Mouse (Mus musculus) forebrain, embryonic 11.5 days (tissue): ENCODE data around the gene Krt88. TPM values are rescaled to one million over a fixed set of nuclear protein-coding genes. Genes with fewer than 3 reads are reported as not detected.

Source experiments
- polyA plus RNA-seq: library from polyadenylated mRNA; unstranded; fragments of >200 nt; fragmentation: Nextera tagmentation; extraction: Ambion mirVana; gene quantifications from 2 replicates; pipeline ENCODE4 v1.2.1, GENCODE M21; 2014

Krt88 gene
- polyA plus RNA-seq, 1 experiment from 2014 or later, result not detected

Other genes starting within 250 kb of the Krt88 start
- gene Grasp, start 223.6 kb upstream of the Krt88 start, polyA plus RNA-seq, result 4.6 and 5.6 TPM in 2 replicates
- 2.6 and 2.7 TPM in 2 replicates for gene Nr4a1, start 193.5 kb upstream of the Krt88 start, polyA plus RNA-seq
- 62.1 and 65.7 TPM in 2 replicates for gene Atg101, start 163.5 kb upstream of the Krt88 start, polyA plus RNA-seq
- gene 6030408B16Rik, start 154.5 kb upstream of the Krt88 start, polyA plus RNA-seq, result 0.21 and 0.71 TPM in 2 replicates
- gene Krt80, start 77.6 kb upstream of the Krt88 start, polyA plus RNA-seq, result not detected in 2 replicates
- 6.8 and 9.3 TPM in 2 replicates for gene Krt7, start 36.7 kb upstream of the Krt88 start, polyA plus RNA-seq
- gene Krt87, start 8.9 kb upstream of the Krt88 start, polyA plus RNA-seq, result 0.12 TPM in 1 of 2 replicates, not detected in the other
- not detected in 2 replicates for gene Krt81, start 16.0 kb downstream of the Krt88 start, polyA plus RNA-seq
- gene Krt86, start 25.7 kb downstream of the Krt88 start, polyA plus RNA-seq, result not detected in 2 replicates
- 0.27 TPM in 1 of 2 replicates, not detected in the other for gene Krt83, start 43.8 kb downstream of the Krt88 start, polyA plus RNA-seq
- gene Gm49425, start 69.5 kb downstream of the Krt88 start, polyA plus RNA-seq, result not detected in 2 replicates
- not detected in 2 replicates for gene Krt84, start 85.1 kb downstream of the Krt88 start, polyA plus RNA-seq
- gene Krt82, start 102.9 kb downstream of the Krt88 start, polyA plus RNA-seq, result not detected in 2 replicates
- gene Krt90, start 115.2 kb downstream of the Krt88 start, polyA plus RNA-seq, result 0.21 and 0.41 TPM in 2 replicates
- gene Krt75, start 126.2 kb downstream of the Krt88 start, polyA plus RNA-seq, result not detected in 2 replicates
- gene Gm5414, start 180.4 kb downstream of the Krt88 start, polyA plus RNA-seq, result not detected in 2 replicates
- not detected in 2 replicates for gene Gm5478, start 199.6 kb downstream of the Krt88 start, polyA plus RNA-seq
- not detected in 2 replicates for gene Krt6b, start 232.5 kb downstream of the Krt88 start, polyA plus RNA-seq
- not detected in 2 replicates for gene Krt6a, start 246.6 kb downstream of the Krt88 start, polyA plus RNA-seq